Mouse (Mus musculus): ENCODE results near the gene Mx1. TPM values are rescaled to one million over a fixed set of nuclear protein-coding genes. Genes with fewer than 3 reads are reported as not detected.
A peak's percentile ranks its signal among the peaks of the same experiment; 100 is the strongest.

The Mx1 gene
- polyA plus RNA-seq, 1 experiment from 2014 or later, result not detected

DNA sequence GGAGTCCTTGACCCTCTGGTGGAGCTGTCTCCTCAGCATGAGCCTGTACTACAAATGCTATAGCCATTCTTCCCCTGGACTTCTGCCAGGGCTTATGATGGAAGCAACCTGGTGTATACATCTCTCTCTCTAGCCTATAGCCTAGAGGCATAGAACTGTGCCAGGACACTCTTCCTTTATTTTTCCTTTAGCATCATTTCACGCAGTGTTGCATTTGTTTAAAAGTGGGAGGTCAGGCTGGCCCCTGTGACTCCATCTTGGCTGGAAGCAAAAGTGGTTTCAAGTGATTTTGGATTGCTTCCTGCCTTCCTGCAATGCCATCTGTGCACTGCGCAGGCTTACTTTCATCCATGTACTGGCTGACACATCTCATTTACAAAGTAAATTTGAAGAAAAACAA, 28.5 kb downstream of the Mx1 start:
- no peak overlapping the region for H3K4me2 ChIP-seq (replicated peaks; ENCODE audit: low read depth, low read length)
- no peaks in the 10 kb centered on the region for H3K27me3 ChIP-seq (ENCODE audit: control insufficient read depth, insufficient read depth, low read length)
- H3K4me1 ChIP-seq (replicated peaks; ENCODE audit: control insufficient read depth, insufficient read depth, low read length), result no peaks in the 10 kb centered on the region
- no peak overlapping the region for H3K4me3 ChIP-seq (ENCODE audit: low read depth, low read length)
- H3K27ac ChIP-seq (ENCODE audit: low read depth, low read length), result no peak overlapping the region
- H3K9ac ChIP-seq (ENCODE audit: low read depth, low read length), result no peak overlapping the region
- 90% methylated on average over 2 of the region's 2 CpGs for WGBS
- no peaks in the 10 kb centered on the region for H3K36me3 ChIP-seq (ENCODE audit: control insufficient read depth, insufficient read depth, low read length)
- ATAC-seq (ENCODE audit: low FRiP score) (no peak), DNase-seq (ENCODE audit: low spot score) (no peak)
- no peaks in the 10 kb centered on the region for H3K9me3 ChIP-seq (ENCODE audit: control insufficient read depth, low read length)

DNA sequence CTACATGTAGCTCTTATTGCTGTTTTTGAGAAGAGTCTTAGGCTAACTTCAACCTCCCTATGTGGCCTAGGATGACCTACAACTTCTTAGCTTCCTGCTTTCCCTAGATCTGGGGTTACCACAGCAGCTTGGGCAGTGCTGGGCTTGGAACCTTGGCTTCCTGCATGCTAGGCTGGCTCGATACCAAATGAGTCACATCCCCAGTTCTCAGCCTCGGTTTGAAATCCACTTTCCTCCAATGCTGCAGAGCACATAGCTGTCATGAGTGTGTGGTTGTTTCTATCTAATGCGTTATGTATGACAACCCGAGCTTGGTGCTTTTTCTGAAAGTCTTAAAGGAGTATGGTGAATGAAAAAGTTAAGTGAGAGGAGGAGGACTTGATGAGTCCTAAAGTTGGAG, 31.4 kb downstream of the Mx1 start:
- WGBS, result 88% methylated on average over 4 of the region's 4 CpGs
- ATAC-seq (ENCODE audit: low FRiP score) (no peak), DNase-seq (ENCODE audit: low spot score) (no peak)
- Histone ChIP-seq H3K36me3 (ENCODE audit: control insufficient read depth, insufficient read depth, low read length) (no peaks in the 10 kb centered on the region), H3K4me3 (ENCODE audit: low read depth, low read length) (no peak overlapping the region), H3K27ac (ENCODE audit: low read depth, low read length) (no peak overlapping the region), H3K9ac (ENCODE audit: low read depth, low read length) (no peak overlapping the region), H3K27me3 (ENCODE audit: control insufficient read depth, insufficient read depth, low read length) (no peaks in the 10 kb centered on the region), H3K9me3 (ENCODE audit: control insufficient read depth, low read length) (no peaks in the 10 kb centered on the region), H3K4me1 (replicated peaks; ENCODE audit: control insufficient read depth, insufficient read depth, low read length) (no peaks in the 10 kb centered on the region), H3K4me2 (replicated peaks; ENCODE audit: low read depth, low read length) (no peak overlapping the region)

DNA sequence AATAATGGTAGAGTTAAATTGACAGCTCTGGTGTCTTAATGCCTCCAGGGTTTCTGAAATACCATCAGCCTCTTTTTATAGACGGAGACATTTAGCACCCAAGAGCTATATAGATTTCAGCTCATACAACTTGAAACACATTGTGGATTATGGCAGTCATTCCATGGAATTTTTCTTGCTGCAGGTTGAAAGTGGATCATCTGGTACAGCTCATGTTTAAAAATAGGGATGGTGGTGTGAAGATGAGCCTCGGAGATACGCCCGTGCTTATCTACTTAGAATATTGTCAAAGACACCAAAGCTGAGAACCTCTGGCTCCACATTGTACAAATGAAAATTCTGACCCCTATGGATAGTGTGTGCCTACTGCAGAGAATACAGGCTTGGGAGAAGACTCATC, 32.6 kb downstream of the Mx1 start:
- Histone ChIP-seq H3K36me3 (ENCODE audit: control insufficient read depth, insufficient read depth, low read length) (no peaks in the 10 kb centered on the region), H3K4me3 (ENCODE audit: low read depth, low read length) (no peak overlapping the region), H3K9ac (ENCODE audit: low read depth, low read length) (no peak overlapping the region), H3K27me3 (ENCODE audit: control insufficient read depth, insufficient read depth, low read length) (no peaks in the 10 kb centered on the region), H3K4me1 (replicated peaks; ENCODE audit: control insufficient read depth, insufficient read depth, low read length) (no peaks in the 10 kb centered on the region), H3K9me3 (ENCODE audit: control insufficient read depth, low read length) (no peaks in the 10 kb centered on the region), H3K4me2 (replicated peaks; ENCODE audit: low read depth, low read length) (no peak overlapping the region), H3K27ac (ENCODE audit: low read depth, low read length) (no peak overlapping the region)
- DNase-seq (ENCODE audit: low spot score) (no peak), ATAC-seq (ENCODE audit: low FRiP score) (no peak)
- WGBS, result 93% methylated on average over 4 of the region's 4 CpGs

DNA sequence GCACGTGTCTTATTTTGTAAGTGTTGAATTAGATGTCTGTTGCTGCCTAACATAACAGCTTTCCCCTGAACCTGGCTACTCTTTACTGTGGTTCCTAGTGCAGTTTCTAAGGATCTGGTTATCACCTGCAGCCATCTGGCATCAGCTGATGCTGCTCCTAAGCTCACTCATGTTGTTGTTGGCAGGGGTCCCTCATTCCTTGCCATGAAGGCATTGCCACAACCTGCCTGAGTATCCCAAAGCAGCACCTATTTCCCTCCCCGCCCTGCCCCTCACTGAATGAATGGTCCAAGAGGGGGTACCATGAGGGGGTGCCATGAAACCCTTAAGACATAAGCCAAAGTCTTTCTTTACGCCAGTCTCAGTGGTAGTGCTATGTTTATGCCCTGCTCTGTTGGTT, 34.7 kb downstream of the Mx1 start:
- WGBS, result 86% methylated on average over 3 of the region's 3 CpGs
- Histone ChIP-seq H3K4me1 (replicated peaks; ENCODE audit: control insufficient read depth, insufficient read depth, low read length) (no peaks in the 10 kb centered on the region), H3K36me3 (ENCODE audit: control insufficient read depth, insufficient read depth, low read length) (no peaks in the 10 kb centered on the region), H3K27ac (ENCODE audit: low read depth, low read length) (no peak overlapping the region), H3K4me2 (replicated peaks; ENCODE audit: low read depth, low read length) (no peak overlapping the region), H3K9me3 (ENCODE audit: control insufficient read depth, low read length) (no peaks in the 10 kb centered on the region), H3K9ac (ENCODE audit: low read depth, low read length) (no peak overlapping the region), H3K4me3 (ENCODE audit: low read depth, low read length) (no peak overlapping the region), H3K27me3 (ENCODE audit: control insufficient read depth, insufficient read depth, low read length) (no peaks in the 10 kb centered on the region)
- ATAC-seq (ENCODE audit: low FRiP score) (no peak), DNase-seq (ENCODE audit: low spot score) (no peak)

DNA sequence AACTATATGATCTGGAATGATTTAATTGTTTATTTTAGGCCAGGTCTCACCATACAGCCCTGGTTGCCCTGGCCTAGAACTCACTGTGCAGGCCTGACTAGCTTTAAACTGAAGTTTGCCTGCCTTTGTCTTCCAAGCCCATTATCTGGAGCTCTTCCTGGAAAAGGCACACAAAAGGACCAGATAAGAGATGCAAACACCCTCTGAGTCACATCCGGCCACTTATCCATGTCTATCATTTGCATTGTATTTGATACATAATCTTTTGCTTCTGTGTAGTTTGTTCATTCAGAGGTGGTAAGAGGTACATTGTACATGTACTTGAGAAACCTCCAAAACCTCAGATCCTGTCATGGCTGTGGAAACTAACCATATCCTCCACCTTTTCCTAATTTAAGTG, 39.1 kb downstream of the Mx1 start:
- Histone ChIP-seq H3K4me2 (replicated peaks; ENCODE audit: low read depth, low read length) (no peak overlapping the region), H3K27me3 (ENCODE audit: control insufficient read depth, insufficient read depth, low read length) (no peaks in the 10 kb centered on the region), H3K4me1 (replicated peaks; ENCODE audit: control insufficient read depth, insufficient read depth, low read length) (no peaks in the 10 kb centered on the region), H3K27ac (ENCODE audit: low read depth, low read length) (no peak overlapping the region), H3K4me3 (ENCODE audit: low read depth, low read length) (no peak overlapping the region), H3K9ac (ENCODE audit: low read depth, low read length) (no peak overlapping the region), H3K9me3 (ENCODE audit: control insufficient read depth, low read length) (no peaks in the 10 kb centered on the region), H3K36me3 (ENCODE audit: control insufficient read depth, insufficient read depth, low read length) (no peaks in the 10 kb centered on the region)
- ATAC-seq (ENCODE audit: low FRiP score) (no peak), DNase-seq (ENCODE audit: low spot score) (no peak)
- 81% methylated on average over 1 of the region's 1 CpGs for WGBS

DNA sequence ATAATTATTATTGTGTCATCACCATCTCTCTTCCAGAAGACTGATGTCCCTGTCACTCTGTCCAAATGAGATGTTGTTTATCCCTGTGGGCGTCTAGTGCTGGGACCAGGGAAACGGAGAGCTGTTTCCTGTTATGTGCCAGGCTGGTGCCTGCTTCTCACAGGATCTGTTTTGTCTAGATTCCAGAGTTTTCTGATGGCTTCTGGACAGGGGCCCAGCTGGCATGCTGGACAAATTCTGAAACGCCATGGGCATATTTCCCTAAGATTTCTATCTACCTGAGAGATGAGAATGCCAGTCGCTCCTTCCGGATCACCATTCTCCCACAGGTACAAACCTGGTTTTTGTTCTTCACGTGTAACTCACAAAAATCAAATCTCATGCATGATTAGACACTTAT, 41.0 kb downstream of the Mx1 start:
- no peak for ATAC-seq (ENCODE audit: low FRiP score)
- WGBS, result 83% methylated on average over 6 of the region's 6 CpGs

DNA sequence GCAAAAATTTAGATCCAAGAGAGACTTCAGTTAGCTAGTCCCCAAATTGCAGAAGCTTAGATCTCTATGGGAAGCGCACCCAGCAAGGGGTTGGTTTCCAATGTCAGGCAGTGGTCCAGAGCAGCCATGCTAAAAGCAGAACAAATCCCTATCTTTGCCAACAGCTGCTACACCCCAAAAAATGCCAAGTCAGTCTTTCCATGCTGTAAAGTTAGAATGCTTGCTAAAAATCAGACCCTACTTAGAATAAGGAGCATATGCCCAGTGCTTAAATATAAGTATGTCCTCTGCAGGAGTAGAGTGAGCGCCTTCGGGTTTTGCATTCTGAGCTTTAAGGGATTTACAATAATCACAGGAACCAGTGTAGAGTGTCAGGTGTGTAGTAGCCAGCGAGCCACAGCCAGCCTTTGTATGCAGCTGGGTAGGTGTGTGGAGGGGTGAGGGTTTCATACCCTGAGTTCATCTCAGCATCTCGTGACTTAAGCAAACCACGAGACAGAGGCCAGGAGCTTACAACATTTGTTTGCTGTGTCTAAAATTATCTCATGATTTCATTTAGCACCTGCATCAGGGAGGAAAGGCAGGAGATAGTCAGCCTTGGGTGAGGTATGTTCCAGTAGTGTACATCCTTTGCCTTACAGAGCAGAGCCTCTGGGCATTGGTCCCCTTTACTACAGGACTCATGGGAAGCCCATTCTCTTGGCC, 43.8 kb downstream of the Mx1 start:
- no peak overlapping the region for H3K4me3 ChIP-seq (ENCODE audit: low read depth, low read length)
- 87% methylated on average over 6 of the region's 6 CpGs for WGBS

More for the DNA sequence above, 41.0 kb downstream of the Mx1 start:
- Histone ChIP-seq H3K4me2 (replicated peaks; ENCODE audit: low read depth, low read length) (no peak overlapping the region), H3K9ac (ENCODE audit: low read depth, low read length) (no peak overlapping the region), H3K4me3 (ENCODE audit: low read depth, low read length) (no peak overlapping the region), H3K36me3 (ENCODE audit: control insufficient read depth, insufficient read depth, low read length) (no peaks in the 10 kb centered on the region), H3K27me3 (ENCODE audit: control insufficient read depth, insufficient read depth, low read length) (no peaks in the 10 kb centered on the region), H3K4me1 (replicated peaks; ENCODE audit: control insufficient read depth, insufficient read depth, low read length) (no peaks in the 10 kb centered on the region), H3K27ac (ENCODE audit: low read depth, low read length) (no peak overlapping the region), H3K9me3 (ENCODE audit: control insufficient read depth, low read length) (no peaks in the 10 kb centered on the region)
- no peak for DNase-seq (ENCODE audit: low spot score)

DNA sequence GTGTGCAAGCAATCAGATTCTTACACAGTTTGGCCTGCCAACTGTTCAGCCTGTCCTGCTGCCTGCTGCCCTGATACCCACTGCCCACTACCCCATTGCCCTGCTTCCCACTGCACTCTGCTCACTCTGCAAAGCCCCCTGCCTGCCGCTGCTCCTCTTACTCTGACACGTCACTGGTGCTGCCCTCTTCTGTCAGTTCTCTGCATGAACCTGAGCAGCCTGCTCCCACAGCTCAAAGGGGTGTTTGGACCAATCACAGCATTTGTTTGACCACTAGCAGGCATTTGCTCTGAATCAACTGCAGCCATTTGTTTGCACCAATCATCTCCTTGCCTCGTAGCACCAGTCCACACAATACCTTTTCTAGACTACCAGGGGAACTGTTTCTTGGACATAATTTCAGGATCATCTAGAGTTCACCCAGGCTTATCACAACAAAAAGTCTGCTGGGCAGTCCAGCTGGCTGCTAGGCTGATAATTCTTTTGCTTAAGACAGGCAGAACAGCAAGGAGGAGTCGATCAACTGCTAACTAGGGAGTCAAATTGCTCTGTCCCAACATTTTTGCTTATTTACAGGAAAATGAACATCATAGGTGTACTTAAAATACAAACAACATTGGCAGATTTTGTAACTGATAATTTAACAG, 44.7 kb downstream of the Mx1 start:
- Histone ChIP-seq H3K27ac (ENCODE audit: low read depth, low read length) (no peak overlapping the region), H3K9ac (ENCODE audit: low read depth, low read length) (no peak overlapping the region), H3K4me1 (replicated peaks; ENCODE audit: control insufficient read depth, insufficient read depth, low read length) (no peaks in the 10 kb centered on the region), H3K27me3 (ENCODE audit: control insufficient read depth, insufficient read depth, low read length) (no peaks in the 10 kb centered on the region), H3K4me3 (ENCODE audit: low read depth, low read length) (no peak overlapping the region), H3K9me3 (ENCODE audit: control insufficient read depth, low read length) (no peaks in the 10 kb centered on the region), H3K36me3 (ENCODE audit: control insufficient read depth, insufficient read depth, low read length) (no peaks in the 10 kb centered on the region), H3K4me2 (replicated peaks; ENCODE audit: low read depth, low read length) (no peak overlapping the region)
- peak; percentile 71 for DNase-seq (ENCODE audit: low spot score)
- 15% methylated on average over 4 of the region's 4 CpGs for WGBS
- peak; percentile 76 for ATAC-seq (ENCODE audit: low FRiP score)

More for the DNA sequence above, 43.8 kb downstream of the Mx1 start:
- H3K9ac ChIP-seq (ENCODE audit: low read depth, low read length), result no peak overlapping the region
- no peaks in the 10 kb centered on the region for H3K9me3 ChIP-seq (ENCODE audit: control insufficient read depth, low read length)
- H3K27ac ChIP-seq (ENCODE audit: low read depth, low read length), result no peak overlapping the region
- no peaks in the 10 kb centered on the region for H3K4me1 ChIP-seq (replicated peaks; ENCODE audit: control insufficient read depth, insufficient read depth, low read length)
- H3K4me2 ChIP-seq (replicated peaks; ENCODE audit: low read depth, low read length), result no peak overlapping the region
- ATAC-seq (ENCODE audit: low FRiP score) (no peak), DNase-seq (ENCODE audit: low spot score) (no peak)
- no peaks in the 10 kb centered on the region for H3K27me3 ChIP-seq (ENCODE audit: control insufficient read depth, insufficient read depth, low read length)
- H3K36me3 ChIP-seq (ENCODE audit: control insufficient read depth, insufficient read depth, low read length), result no peaks in the 10 kb centered on the region

DNA sequence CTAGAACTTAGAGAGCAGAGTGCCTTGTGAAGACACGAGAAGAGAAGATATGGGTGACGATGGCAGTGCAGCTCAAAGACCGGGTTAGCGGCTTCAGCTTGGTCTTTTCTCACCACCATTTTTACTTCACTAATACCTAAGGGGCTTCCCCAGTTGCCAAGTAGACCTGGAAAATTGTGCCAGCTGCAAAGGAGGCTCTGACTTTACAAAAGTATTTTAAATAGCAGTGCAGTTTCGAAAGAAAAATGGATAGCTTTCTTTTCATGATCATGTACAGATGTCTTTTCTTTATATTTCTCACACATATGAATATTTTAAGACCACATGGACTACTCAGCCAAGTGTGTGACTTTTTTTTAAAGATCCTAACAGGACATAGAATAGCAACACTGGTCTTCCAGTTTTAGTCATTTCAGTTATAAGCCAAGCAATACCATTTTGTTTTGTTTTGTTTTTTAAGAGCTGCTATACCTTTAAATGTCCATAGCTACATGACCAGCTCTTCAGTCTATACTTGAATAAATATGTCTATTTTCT, 57.2 kb downstream of the Mx1 start:
- DNase-seq (ENCODE audit: low spot score) (no peak), ATAC-seq (ENCODE audit: low FRiP score) (no peak)
- WGBS, result 95% methylated on average over 5 of the region's 5 CpGs
- Histone ChIP-seq H3K4me1 (replicated peaks; ENCODE audit: control insufficient read depth, insufficient read depth, low read length) (no peaks in the 10 kb centered on the region), H3K27ac (ENCODE audit: low read depth, low read length) (no peak overlapping the region), H3K36me3 (ENCODE audit: control insufficient read depth, insufficient read depth, low read length) (no peaks in the 10 kb centered on the region), H3K9ac (ENCODE audit: low read depth, low read length) (no peak overlapping the region), H3K9me3 (ENCODE audit: control insufficient read depth, low read length) (no peaks in the 10 kb centered on the region), H3K4me2 (replicated peaks; ENCODE audit: low read depth, low read length) (no peak overlapping the region), H3K27me3 (ENCODE audit: control insufficient read depth, insufficient read depth, low read length) (no peaks in the 10 kb centered on the region), H3K4me3 (ENCODE audit: low read depth, low read length) (no peak overlapping the region)

Data from hindbrain, embryonic 11.5 days (tissue).